Mouse (Mus musculus) stomach, postnatal 0 days (tissue): ENCODE measurements around the gene N4bp1. TPM values are rescaled to one million over a fixed set of nuclear protein-coding genes. Genes with fewer than 3 reads are reported as not detected.

Experiments used
- ATAC-seq: fragments of 200-750 bp; cut with Nextera tagmentation; 2 replicates; pipeline ENCODE4 v1.8.0; 2017; ENCODE audit not compliant: low FRiP score, low TSS enrichment
- DNase-seq: peaks from one replicate; pipeline ENCODE4 v3.0.0-alpha.2; 2016; ENCODE audit warnings: low spot score
- H3K27ac ChIP-seq: fragments of 300-500 bp; sonication (generic); replicated peaks from 2 replicates; pipeline ENCODE4 v1.5.1; 2014; ENCODE audit warnings: mild to moderate bottlenecking, control low read depth
- H3K27me3 ChIP-seq: fragments of 300-500 bp; sonication (generic); 2 replicates; pipeline ENCODE4 v1.6.1; 2014; ENCODE audit warnings: low read length; ENCODE audit not compliant: control insufficient read depth, insufficient read depth
- H3K36me3 ChIP-seq: fragments of 300-500 bp; sonication (generic); 2 replicates; pipeline ENCODE4 v1.6.1; 2014; ENCODE audit warnings: low read length, mixed read lengths; ENCODE audit not compliant: control insufficient read depth, insufficient read depth
- H3K4me1 ChIP-seq: fragments of 300-500 bp; sonication (generic); replicated peaks from 2 replicates; pipeline ENCODE4 v1.6.1; 2014; ENCODE audit warnings: antibody characterized with exemption; ENCODE audit not compliant: control insufficient read depth, insufficient read depth
- H3K4me2 ChIP-seq: fragments of 300-500 bp; sonication (generic); replicated peaks from 2 replicates; pipeline ENCODE4 v1.6.1; 2014; ENCODE audit warnings: low read depth, mild to moderate bottlenecking, control low read depth, moderate library complexity
- H3K4me3 ChIP-seq: fragments of 300-500 bp; sonication (generic); 2 replicates; pipeline ENCODE4 v1.5.1; 2014; ENCODE audit warnings: low read depth, low read length, control low read depth
- H3K9ac ChIP-seq: fragments of 300-500 bp; sonication (generic); 2 replicates; pipeline ENCODE4 v1.6.1; 2014; ENCODE audit warnings: mild to moderate bottlenecking, low read length, control low read depth, mixed read lengths
- H3K9me3 ChIP-seq: fragments of 300-500 bp; sonication (generic); 2 replicates; pipeline ENCODE4 v1.6.1; 2016; ENCODE audit warnings: low read length; ENCODE audit not compliant: control insufficient read depth
- CTCF ChIP-seq: IDR thresholded peaks from 2 replicates; pipeline ENCODE4 v1.5.1; 2016; ENCODE audit warnings: antibody characterized with exemption, low read depth, mild to moderate bottlenecking, moderate library complexity
- EP300 ChIP-seq: optimal IDR thresholded peaks from 2 replicates; pipeline ENCODE3; 2016; ENCODE audit warnings: antibody characterized with exemption
- WGBS: fragments of 180-500 bp; shearing (Covaris S2); extraction: QIAGEN DNeasy Blood & Tissue Kit; methylation state at CpG from one replicate; pipeline ENCODE4 v1.1.7; 2014; 5-methylcytosine and 5-hydroxymethylcytosine counted together
- polyA plus RNA-seq: library from polyadenylated mRNA; unstranded; fragments of >200 nt; fragmentation: Nextera tagmentation; extraction: Ambion mirVana; gene quantifications from 2 replicates; pipeline ENCODE4 v1.2.1, GENCODE M21; 2015

Gene N4bp1
- polyA plus RNA-seq, 1 experiment from 2014 or later: 6.5 TPM

- peak overlapping the region; percentile 38; the same call in 1 of the 2 replicates for H3K9ac ChIP-seq
- TF ChIP-seq EP300 (no peak), CTCF (no peak)
- WGBS: 58% methylated on average over 11 of the region's 11 CpGs
- ATAC-seq (peak; percentile 63), DNase-seq (peak; percentile 32)
- peak overlapping the region; percentile 16; the same call in 1 of the 2 replicates for H3K4me3 ChIP-seq
- no peaks in the 10 kb centered on the region for H3K36me3 ChIP-seq
- no peaks in the 10 kb centered on the region for H3K27me3 ChIP-seq
- H3K4me1 ChIP-seq: 0 out of 2 replicates have a peak, but pooled peaks cover 2% of the 10 kb centered on the region
- peak overlapping the region; percentile 58 for H3K27ac ChIP-seq
- H3K9me3 ChIP-seq: no peaks in the 10 kb centered on the region
- H3K4me2 ChIP-seq: peak overlapping the region; percentile 79
Observed at GRCm38 (mm10) chr8:86882568-86883478, 2.2 kb downstream of the N4bp1 start.

DNA sequence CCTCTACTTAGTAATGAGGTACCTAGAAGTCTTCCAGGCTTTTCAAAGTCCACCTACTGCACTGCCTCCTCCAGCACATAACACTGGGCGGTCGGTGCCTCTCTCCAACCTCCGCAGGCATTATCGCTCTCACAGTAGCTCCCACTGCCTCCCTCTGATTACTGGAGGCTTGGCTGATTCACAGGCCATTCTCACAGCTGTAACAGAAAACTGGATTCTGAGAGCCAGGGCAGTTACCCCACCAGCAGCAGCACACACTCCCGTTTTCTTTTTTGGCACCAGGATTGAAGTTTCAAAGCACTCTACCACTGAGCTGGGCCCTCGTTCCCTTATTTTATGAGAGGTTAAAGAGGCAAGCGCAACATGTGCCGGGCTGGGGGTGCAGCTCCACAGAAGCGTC is 3.1 kb downstream of the N4bp1 start:
- TF ChIP-seq CTCF (no peak), EP300 (no peak)

GRCm38 (mm10) chr8:86881068-86881609 is 3.9 kb downstream of the N4bp1 start:
- no peak for TF ChIP-seq EP300
- no peak for TF ChIP-seq CTCF
- 73% methylated on average over 11 of the region's 11 CpGs for WGBS
- 0 out of 2 replicates have a peak, but pooled peaks cover 2% of the 10 kb centered on the region for H3K4me1 ChIP-seq
- H3K9me3 ChIP-seq: no peaks in the 10 kb centered on the region
- no peaks in the 10 kb centered on the region for H3K27me3 ChIP-seq
- no peak overlapping the region for H3K9ac ChIP-seq
- no peaks in the 10 kb centered on the region for H3K36me3 ChIP-seq
- H3K4me2 ChIP-seq: no peak overlapping the region
- H3K27ac ChIP-seq: peak overlapping the region; percentile 49; the same call in 1 of the 2 replicates
- DNase-seq (no peak), ATAC-seq (no peak)
- H3K4me3 ChIP-seq: no peak overlapping the region

More for the DNA sequence above, 3.1 kb downstream of the N4bp1 start:
- no peak overlapping the region for H3K4me3 ChIP-seq
- DNase-seq (no peak), ATAC-seq (no peak)
- H3K9me3 ChIP-seq: no peaks in the 10 kb centered on the region
- 0 out of 2 replicates have a peak, but pooled peaks cover 2% of the 10 kb centered on the region for H3K4me1 ChIP-seq
- peak overlapping the region; percentile 15; the same call in 1 of the 2 replicates for H3K4me2 ChIP-seq
- 0 out of 2 replicates have a peak overlapping the region, but pooled peaks have one; percentile 35 for H3K9ac ChIP-seq
- H3K27ac ChIP-seq: peak overlapping the region; percentile 49; the same call in 1 of the 2 replicates
- no peaks in the 10 kb centered on the region for H3K27me3 ChIP-seq
- 73% methylated on average over 9 of the region's 9 CpGs for WGBS
- H3K36me3 ChIP-seq: no peaks in the 10 kb centered on the region

DNA sequence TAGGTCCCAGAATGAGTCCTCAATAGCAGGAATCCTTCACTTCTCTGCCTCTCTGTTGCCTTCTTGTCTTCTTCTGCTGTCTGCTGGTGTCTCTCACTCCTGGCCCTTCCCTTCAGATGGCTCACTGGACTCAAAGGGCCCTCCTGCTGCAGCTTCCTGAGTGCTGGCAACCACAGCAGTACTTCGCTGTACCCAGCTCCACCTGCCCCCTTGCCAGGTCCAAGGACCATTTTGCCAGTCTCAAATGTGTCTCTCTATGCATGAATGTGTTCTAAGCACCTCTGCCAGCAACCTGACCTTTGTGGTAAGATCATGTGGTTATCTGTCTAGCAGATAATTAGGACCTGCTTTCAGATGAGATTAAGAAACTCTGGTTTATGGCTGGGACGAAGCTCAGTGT is 8.2 kb downstream of the N4bp1 start:
- Histone ChIP-seq H3K36me3 (no peaks in the 10 kb centered on the region), H3K9ac (no peak overlapping the region), H3K9me3 (no peaks in the 10 kb centered on the region), H3K4me3 (no peak overlapping the region), H3K27ac (no peak overlapping the region), H3K4me1 (peaks cover 6% of the 10 kb centered on the region; the same call in 1 of the 2 replicates), H3K27me3 (no peaks in the 10 kb centered on the region), H3K4me2 (no peak overlapping the region)
- 90% methylated on average over 2 of the region's 2 CpGs for WGBS
- ATAC-seq (no peak), DNase-seq (no peak)
- TF ChIP-seq CTCF: no peak
- no peak for TF ChIP-seq EP300

- Histone ChIP-seq H3K4me2 (no peak overlapping the region), H3K27me3 (no peaks in the 10 kb centered on the region), H3K36me3 (no peaks in the 10 kb centered on the region), H3K9me3 (no peaks in the 10 kb centered on the region), H3K27ac (no peak overlapping the region), H3K4me3 (no peak overlapping the region), H3K9ac (no peak overlapping the region), H3K4me1 (peaks cover 6% of the 10 kb centered on the region; the same call in 1 of the 2 replicates)
- 87% methylated on average over 2 of the region's 2 CpGs for WGBS
- TF ChIP-seq CTCF: no peak
- TF ChIP-seq EP300: no peak
- ATAC-seq (no peak), DNase-seq (no peak)
Observed at GRCm38 (mm10) chr8:86874055-86874454, 11.0 kb downstream of the N4bp1 start.

GRCm38 (mm10) chr8:86873151-86873550 is 11.9 kb downstream of the N4bp1 start:
- DNase-seq (no peak), ATAC-seq (no peak)
- no peak overlapping the region for H3K9ac ChIP-seq
- 33% methylated on average over 2 of the region's 2 CpGs for WGBS
- H3K4me2 ChIP-seq: no peak overlapping the region
- H3K9me3 ChIP-seq: no peaks in the 10 kb centered on the region
- TF ChIP-seq CTCF: no peak
- TF ChIP-seq EP300: no peak
- no peaks in the 10 kb centered on the region for H3K27me3 ChIP-seq
- peak overlapping the region; percentile 58 for H3K27ac ChIP-seq
- H3K4me3 ChIP-seq: no peak overlapping the region
- H3K4me1 ChIP-seq: peaks cover 6% of the 10 kb centered on the region; the same call in 1 of the 2 replicates
- no peaks in the 10 kb centered on the region for H3K36me3 ChIP-seq
